Mouse (Mus musculus): ENCODE measurements around the gene Sall2. TPM values are rescaled to one million over a fixed set of nuclear protein-coding genes. Genes with fewer than 3 reads are reported as not detected.

Gene Sall2
- total and polyA plus RNA-seq, 3 experiments: not detected

GRCm38 (mm10) chr14:52284191-52284590, 44.4 kb downstream of the Sall2 start:
- H3K4me1 ChIP-seq (ENCODE audit: control insufficient read depth in 1 of 2, insufficient read depth in 2 of 2, low read length in 2 of 2): no peaks in the 10 kb centered on the region; a peak in 1 of 4 replicates
- no peak overlapping the region for H3K9ac ChIP-seq (ENCODE audit: control insufficient read depth, low read depth, low read length, poor library complexity, severe bottlenecking)
- H3K9me3 ChIP-seq (replicated peaks; ENCODE audit: insufficient read depth, low read length): no peaks in the 10 kb centered on the region
- H3K4me3 ChIP-seq (ENCODE audit: control insufficient read depth in 1 of 2, insufficient read depth in 1 of 2, low read depth in 2 of 2, low read length in 2 of 2): no peak overlapping the region
- H3K36me3 ChIP-seq (ENCODE audit: control insufficient read depth in 1 of 2, insufficient read depth in 2 of 2, low read length in 2 of 2): peaks cover 9 to 11% of the 10 kb centered on the region in 2 experiments
- DNase-seq (ENCODE audit: low read depth, low spot score): no peak
- H3K27ac ChIP-seq (ENCODE audit: control insufficient read depth, low read depth, low read length): no peak overlapping the region
- no peaks in the 10 kb centered on the region for H3K27me3 ChIP-seq (ENCODE audit: control insufficient read depth in 1 of 2, insufficient read depth in 2 of 2, low read length in 2 of 2)
- TF ChIP-seq RAD21 (IDR thresholded peaks at IDR 0.05; ENCODE audit: low read depth, low read length) (no peak), NRF1 (IDR thresholded peaks at IDR 0.05; ENCODE audit: insufficient read depth, low read depth, low read length, poor library complexity, severe bottlenecking) (no peak), MAX (IDR thresholded peaks at IDR 0.05; ENCODE audit: low read length) (no peak), USF1 (IDR thresholded peaks at IDR 0.05; ENCODE audit: low read depth, low read length) (no peak), BHLHE40 (IDR thresholded peaks at IDR 0.05; ENCODE audit: borderline replicate concordance, low read depth, low read length) (no peak), HCFC1 (IDR thresholded peaks at IDR 0.05; ENCODE audit: low read depth, low read length) (no peak), RCOR1 (IDR thresholded peaks at IDR 0.05; ENCODE audit: low read depth, low read length) (no peak), ETS1 (IDR thresholded peaks at IDR 0.05; ENCODE audit: low read depth, low read length) (no peak), POLR2AphosphoS5 (IDR thresholded peaks at IDR 0.05; ENCODE audit: borderline replicate concordance, low read depth, low read length) (no peak), JUND (IDR thresholded peaks at IDR 0.05; ENCODE audit: low read depth, low read length) (no peak), MYC (IDR thresholded peaks at IDR 0.05; ENCODE audit: low read depth, low read length) (no peak), ZKSCAN1 (IDR thresholded peaks at IDR 0.05; ENCODE audit: low read depth, low read length) (no peak), ZNF384 (IDR thresholded peaks at IDR 0.05; ENCODE audit: low read depth, low read length) (no peak), ELF1 (IDR thresholded peaks at IDR 0.05; ENCODE audit: low read depth, low read length) (no peak), MYB (IDR thresholded peaks at IDR 0.05; ENCODE audit: low read depth, low read length) (no peak), ZMIZ1 (IDR thresholded peaks at IDR 0.05; ENCODE audit: low read depth, low read length) (no peak)
- H3K79me2 ChIP-seq (ENCODE audit: control insufficient read depth, insufficient read depth, low read length, poor library complexity): peaks cover 31% of the 10 kb centered on the region

- peaks cover 9 to 11% of the 10 kb centered on the region in 2 experiments for H3K36me3 ChIP-seq (ENCODE audit: control insufficient read depth in 1 of 2, insufficient read depth in 2 of 2, low read length in 2 of 2)
- H3K27ac ChIP-seq (ENCODE audit: control insufficient read depth, low read depth, low read length): no peak overlapping the region
- no peaks in the 10 kb centered on the region; a peak in 1 of 4 replicates for H3K4me1 ChIP-seq (ENCODE audit: control insufficient read depth in 1 of 2, insufficient read depth in 2 of 2, low read length in 2 of 2)
- no peak overlapping the region for H3K4me3 ChIP-seq (ENCODE audit: control insufficient read depth in 1 of 2, insufficient read depth in 1 of 2, low read depth in 2 of 2, low read length in 2 of 2)
- TF ChIP-seq BHLHE40 (IDR thresholded peaks at IDR 0.05; ENCODE audit: borderline replicate concordance, low read depth, low read length): no peak
- peak; percentile 65 for TF ChIP-seq MAFK (IDR thresholded peaks at IDR 0.05; ENCODE audit: borderline replicate concordance, low read depth, low read length)
- H3K9ac ChIP-seq (ENCODE audit: control insufficient read depth, low read depth, low read length, poor library complexity, severe bottlenecking): no peak overlapping the region
- peaks cover 31% of the 10 kb centered on the region for H3K79me2 ChIP-seq (ENCODE audit: control insufficient read depth, insufficient read depth, low read length, poor library complexity)
- H3K9me3 ChIP-seq (replicated peaks; ENCODE audit: insufficient read depth, low read length): no peaks in the 10 kb centered on the region
- no peaks in the 10 kb centered on the region for H3K27me3 ChIP-seq (ENCODE audit: control insufficient read depth in 1 of 2, insufficient read depth in 2 of 2, low read length in 2 of 2)
- no peak for DNase-seq (ENCODE audit: low read depth, low spot score)
Observed at GRCm38 (mm10) chr14:52283629-52284028, 44.9 kb downstream of the Sall2 start.

All from MEL (cell line).